Mouse (Mus musculus): ENCODE measurements around the gene Pard3b.

DNA sequence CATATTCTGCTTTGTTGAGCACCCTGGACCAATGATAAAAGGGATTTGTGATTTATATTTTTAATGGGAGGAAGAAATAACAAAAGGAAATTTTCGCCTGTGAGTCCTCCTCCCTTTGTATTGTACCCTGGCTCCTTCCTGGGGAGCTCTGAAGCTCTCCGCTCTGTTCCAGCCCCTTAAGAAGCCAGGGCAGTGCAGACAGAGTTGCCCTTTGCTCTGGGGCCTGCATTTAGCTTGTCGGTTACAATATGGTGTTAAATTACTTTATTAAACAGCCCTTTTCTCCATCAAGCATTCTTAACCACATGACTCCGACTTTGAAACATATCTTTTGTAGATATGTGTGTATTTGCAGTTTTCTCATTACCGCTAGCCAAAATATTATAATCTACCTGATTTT, 379.7 kb downstream of the Pard3b start:
- no peak for TF ChIP-seq CTCF (IDR thresholded peaks at IDR 0.05; ENCODE audit: low read depth)
- TF ChIP-seq EP300 (optimal IDR thresholded peaks at IDR 0.05): no peak
